Mouse (Mus musculus) thymus, postnatal 4 days (tissue): ENCODE data around the gene Nr2f2.
A peak's percentile ranks its signal among the peaks of the same experiment; 100 is the strongest.

Source experiments
- DNase-seq: peaks from one replicate; pipeline ENCODE4 v3.0.0; 2021

Nr2f2 gene

GRCm38 (mm10) chr7:70364798-70365197, 1.7 kb downstream of the Nr2f2 start:
- no peak for DNase-seq

- no peak for DNase-seq
These were observed 3.2 kb downstream of the Nr2f2 start for GRCm38 (mm10) chr7:70363351-70363750.

GRCm38 (mm10) chr7:70362526-70363170, 3.9 kb downstream of the Nr2f2 start:
- no peak for DNase-seq

GRCm38 (mm10) chr7:70361383-70362364, 4.9 kb downstream of the Nr2f2 start:
- peak; percentile 44 for DNase-seq

- peak; percentile 34 for DNase-seq
These were observed 5.7 kb downstream of the Nr2f2 start for GRCm38 (mm10) chr7:70360611-70361382.

DNA sequence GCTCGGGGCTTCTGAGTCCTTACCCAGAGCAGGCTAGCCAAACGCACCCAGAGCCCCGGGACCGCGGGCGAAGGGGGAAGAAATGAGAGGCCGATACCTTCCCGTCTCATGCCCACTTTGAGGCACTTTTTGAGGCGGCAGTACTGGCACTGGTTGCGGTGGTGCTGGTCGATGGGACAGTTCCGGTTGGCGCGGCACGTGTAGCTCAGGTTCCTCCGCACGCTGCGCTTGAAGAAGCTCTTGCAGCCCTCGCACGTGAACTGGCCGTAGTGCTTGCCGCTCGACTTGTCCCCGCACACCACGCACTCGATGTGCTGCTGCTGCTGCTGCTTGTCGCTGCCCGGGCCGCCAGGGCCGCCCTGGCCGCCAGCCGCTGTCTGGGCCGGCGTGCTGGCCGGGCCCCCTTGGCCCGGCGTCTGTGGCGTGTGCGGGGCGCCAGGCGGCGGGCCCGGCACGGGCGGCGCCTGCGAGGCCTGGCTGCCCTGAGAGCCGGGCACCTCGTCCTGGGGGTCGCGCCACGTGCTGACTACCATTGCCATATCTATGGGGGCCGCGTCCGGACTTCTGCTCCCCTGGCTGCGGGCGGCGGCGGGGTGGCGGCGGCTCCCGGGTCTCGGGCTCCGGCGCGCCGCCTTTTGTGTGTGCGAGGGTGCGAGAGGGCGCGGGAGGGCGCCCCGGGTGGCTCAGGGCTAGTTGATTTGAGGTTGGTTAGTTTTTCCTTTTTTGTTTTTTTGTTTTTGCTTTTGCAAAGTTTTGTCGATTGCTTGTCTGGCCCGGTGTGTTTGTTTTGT, 6.5 kb downstream of the Nr2f2 start:
- DNase-seq = no peak

DNA sequence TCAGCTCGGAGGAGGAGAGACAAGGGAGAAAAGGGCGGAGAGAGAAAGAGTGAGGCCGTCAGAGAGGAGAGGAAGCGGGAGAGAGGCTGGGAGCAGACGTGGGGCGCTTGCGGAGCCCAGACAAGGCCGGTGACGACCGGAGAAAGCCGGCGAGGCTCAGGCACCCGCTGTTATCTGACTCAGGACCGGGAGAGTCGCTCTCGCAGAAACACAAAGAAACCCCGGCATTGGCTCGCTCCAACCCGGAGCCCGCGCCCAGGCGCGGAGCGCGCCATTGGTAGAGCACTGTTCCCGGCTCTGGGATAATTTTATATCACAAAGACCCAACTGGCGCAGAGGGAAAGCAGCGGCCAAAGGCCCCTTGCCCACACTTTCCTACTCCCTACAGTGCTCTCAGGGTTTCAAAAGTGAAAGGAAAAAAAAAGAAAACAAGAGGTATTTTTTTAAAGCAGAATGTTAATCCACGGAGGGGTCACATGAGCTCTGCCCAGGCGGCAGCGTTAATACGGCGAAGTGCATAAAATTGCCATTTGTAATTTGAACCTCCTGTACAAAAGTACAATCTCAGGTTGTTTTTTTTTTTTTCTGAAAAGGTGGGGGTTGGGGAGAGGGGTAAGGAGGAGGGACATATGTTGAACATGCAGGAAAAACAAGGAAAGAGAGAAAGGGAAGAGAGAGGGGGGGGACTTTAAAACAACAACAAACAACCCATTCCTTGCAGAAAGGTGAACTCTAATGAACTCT, 7.5 kb downstream of the Nr2f2 start:
- no peak for DNase-seq

GRCm38 (mm10) chr7:70358020-70358847, 8.3 kb downstream of the Nr2f2 start:
- no peak for DNase-seq

- no peak for DNase-seq
These were observed 9.0 kb downstream of the Nr2f2 start for GRCm38 (mm10) chr7:70357516-70358019.

DNA sequence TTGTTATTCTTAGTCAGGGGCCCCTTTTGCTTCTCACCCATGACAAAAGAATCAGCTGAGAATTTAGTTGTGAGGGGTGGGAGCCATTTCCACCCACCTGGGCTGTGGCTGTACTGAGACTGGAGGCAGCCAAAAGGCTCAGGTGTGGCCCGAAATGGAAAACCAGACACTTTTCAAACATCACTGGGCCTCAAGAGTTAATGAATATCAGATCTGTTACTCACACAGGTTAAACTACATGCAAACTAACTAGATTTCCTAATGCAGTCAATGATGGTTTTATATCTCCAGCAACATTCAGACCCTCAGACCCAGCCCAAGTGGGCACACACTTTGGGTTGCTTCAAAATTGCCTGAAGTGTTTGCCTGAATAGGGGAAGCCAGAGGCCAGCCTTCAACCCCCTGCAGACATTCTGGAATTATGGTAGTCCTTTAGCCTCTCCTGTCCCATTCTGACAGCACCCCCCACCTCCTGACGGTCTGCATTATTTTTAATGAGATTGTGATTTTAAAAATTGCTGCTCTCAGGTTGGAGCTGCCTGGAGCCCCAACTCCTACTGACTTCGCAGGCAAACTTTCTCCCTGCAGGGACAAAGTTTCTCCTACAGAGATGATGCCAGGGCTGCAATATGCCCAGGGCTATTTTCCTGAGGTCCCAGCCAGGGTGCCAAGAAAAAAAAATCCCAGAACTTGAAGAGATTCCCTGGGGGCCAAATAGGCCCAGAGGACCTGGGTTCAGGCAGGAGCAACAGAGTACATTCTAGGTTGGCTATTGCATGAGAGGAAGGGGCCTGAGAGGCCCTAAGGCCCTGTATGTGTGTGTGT, 9.6 kb downstream of the Nr2f2 start:
- DNase-seq = no peak

GRCm38 (mm10) chr7:70355691-70356568, 10.6 kb downstream of the Nr2f2 start:
- no peak for DNase-seq

DNA sequence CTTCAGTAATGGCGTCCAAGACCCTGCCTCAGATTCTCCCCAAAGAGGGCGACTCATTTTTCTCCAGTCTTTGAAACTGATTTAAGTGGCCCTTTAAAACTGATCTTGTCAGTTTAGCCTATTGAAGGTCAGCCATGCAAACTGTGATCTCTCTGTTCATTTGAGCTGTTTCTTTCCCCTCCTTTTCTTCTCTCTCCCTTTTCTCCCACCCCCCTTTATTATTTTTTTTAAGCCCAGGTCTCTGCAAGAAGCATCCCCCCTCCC, 11.2 kb downstream of the Nr2f2 start:
- no peak for DNase-seq

GRCm38 (mm10) chr7:70354606-70355356, 11.8 kb downstream of the Nr2f2 start:
- no peak for DNase-seq

- DNase-seq = no peak
These were observed 13.4 kb downstream of the Nr2f2 start for GRCm38 (mm10) chr7:70353151-70353550.

DNA sequence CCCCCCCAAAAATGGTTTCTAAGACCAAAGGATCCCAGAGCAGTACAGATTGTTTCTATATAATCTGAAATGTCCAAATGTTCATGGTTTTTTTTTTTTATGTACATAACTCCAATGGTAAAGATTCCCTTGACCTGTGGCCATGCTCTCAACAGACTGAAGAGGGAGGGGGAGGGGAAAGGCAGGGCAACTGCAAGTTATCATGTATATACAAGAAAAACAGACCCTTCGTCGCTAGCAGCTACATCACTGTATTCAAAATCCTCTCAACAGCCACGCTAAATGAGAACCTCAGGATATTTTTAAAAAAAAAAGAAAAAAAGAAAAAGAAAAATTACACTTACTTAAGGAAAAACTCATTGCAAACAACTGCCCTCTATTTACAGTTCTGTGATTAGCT, 13.9 kb downstream of the Nr2f2 start:
- no peak for DNase-seq

DNA sequence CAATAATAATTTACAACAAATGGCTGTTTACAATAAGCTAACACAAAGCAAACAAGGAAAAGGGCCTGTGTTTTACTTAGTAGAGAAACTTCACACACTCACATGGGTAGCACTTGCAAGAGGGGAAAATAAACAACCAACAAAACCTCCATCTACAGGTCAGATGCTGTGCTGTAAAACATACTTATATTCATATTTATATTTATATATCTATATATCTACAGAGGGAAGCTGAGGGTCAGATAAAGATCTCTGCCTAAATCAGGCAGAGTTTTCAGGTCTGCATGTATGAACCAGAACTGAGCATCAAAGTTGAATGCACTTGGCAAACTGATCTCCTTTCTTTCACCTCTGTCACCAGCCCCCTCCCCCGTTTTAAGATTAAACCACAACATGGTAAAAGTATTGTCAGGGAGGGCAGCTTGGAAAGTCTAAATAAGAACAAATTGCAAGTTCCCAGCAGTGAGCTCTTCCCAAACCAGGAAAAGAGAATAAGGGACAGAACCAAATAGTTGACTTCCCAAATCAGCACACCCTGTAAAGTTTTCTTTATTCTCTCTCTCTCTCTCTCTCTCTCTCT, 14.5 kb downstream of the Nr2f2 start:
- no peak for DNase-seq

- no peak for DNase-seq
These were observed 15.6 kb downstream of the Nr2f2 start for GRCm38 (mm10) chr7:70350781-70351551.
